Mouse (Mus musculus) hematopoietic stem cell, adult 5-6 weeks (primary cell): Measurements from ENCODE around the gene Mylk. TPM values are rescaled to one million over a fixed set of nuclear protein-coding genes. Genes with fewer than 3 reads are reported as not detected.
A peak's percentile ranks its signal among the peaks of the same experiment; 100 is the strongest.

Source experiments
- ATAC-seq, 2 experiments: fragments of 125-278 bp in 1 of 2; replicated peaks in 1 of 2; 2 replicates each; pipeline ENCODE4 v1.8.0; 2016 to 2017; ENCODE audit warnings: inconsistent platforms in 2 of 2, mild to moderate bottlenecking in 2 of 2, moderate number of reproducible peaks in 2 of 2, low read depth in 1 of 2, moderate TSS enrichment in 1 of 2; ENCODE audit not compliant: low FRiP score in 2 of 2, poor library complexity in 2 of 2, severe bottlenecking in 2 of 2, insufficient read depth in 1 of 2, low TSS enrichment in 1 of 2
- total RNA-seq: library from RNA; stranded (forward); fragments of 172-1452, 232-1000 nt; gene quantifications from 2 replicates; pipeline ENCODE4 v1.2.3, GENCODE M21; 2017

The Mylk gene
- total RNA-seq, 1 experiment from 2014 or later = 22.6 TPM

DNA sequence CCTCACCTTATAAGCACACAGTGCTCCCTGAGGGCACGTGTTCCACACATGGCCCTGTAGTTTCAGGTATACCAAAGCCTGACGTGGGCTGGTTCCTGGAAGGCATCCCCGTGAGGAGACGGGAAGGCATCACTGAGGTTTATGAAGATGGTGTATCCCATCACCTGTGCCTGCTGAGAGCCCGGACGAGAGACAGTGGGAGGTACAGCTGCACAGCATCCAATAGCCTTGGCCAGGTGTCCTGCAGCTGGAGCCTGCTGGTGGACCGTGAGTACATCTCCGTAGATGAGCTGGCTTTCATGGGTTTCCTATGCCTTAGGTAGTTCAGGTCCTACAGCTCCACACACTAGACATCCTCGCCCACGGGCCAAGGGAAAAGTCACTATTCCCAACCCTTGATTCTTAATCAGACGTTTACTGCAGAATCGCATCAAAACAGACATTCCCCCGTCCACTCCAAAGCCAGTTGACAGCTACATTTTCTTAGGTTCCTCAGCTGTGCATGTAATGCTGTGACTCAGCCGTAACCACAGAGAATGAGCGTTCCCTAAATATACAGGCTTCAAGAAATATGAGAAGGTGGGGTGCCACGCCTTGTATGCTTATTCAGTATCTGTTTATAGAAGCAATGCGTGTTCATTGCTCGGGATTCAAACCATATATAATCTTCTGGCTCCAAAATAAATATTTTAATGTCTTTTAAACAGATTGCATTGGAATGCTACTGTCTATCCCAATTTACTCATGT lies 135.2 kb downstream of the Mylk start:
- no peak for ATAC-seq

DNA sequence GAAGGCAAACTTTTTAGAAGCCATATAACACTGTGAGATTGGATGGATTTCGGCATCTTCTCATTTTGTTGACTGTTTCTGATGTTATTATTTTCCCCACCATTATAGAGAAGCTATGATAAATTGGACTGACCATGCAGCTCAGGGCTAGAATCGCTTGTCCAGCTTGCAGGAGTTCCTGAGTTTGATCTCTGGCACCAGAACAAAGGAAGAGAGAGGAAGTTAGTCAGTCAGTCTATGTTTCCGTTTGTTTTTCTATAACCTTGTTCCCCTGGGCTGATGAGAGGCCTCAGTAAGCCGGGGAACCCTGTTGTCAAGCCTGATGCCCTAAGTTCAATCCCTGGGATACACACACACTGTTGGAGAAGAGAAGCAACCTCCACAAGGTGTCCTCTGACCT lies 135.8 kb downstream of the Mylk start:
- no peak for ATAC-seq

DNA sequence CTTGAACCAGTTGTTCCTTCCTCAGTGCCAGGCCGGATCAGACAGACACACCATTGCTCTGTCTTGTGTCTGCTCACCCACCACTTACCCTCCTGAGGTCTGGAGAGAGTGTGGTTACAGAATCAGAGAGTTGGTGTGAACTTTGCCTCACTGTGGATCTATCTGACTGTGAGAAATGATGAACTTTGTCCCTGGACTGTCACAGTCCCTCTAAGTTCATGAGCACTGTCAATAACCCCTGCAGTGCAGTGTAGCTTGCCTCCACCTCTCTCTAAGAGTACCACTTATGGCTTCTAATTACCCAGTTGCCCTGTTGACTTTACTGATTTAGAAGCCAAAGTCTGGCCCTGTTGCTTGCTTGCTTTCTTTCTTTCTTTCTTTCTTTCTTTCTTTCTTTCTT lies 142.0 kb downstream of the Mylk start:
- ATAC-seq = no peak

DNA sequence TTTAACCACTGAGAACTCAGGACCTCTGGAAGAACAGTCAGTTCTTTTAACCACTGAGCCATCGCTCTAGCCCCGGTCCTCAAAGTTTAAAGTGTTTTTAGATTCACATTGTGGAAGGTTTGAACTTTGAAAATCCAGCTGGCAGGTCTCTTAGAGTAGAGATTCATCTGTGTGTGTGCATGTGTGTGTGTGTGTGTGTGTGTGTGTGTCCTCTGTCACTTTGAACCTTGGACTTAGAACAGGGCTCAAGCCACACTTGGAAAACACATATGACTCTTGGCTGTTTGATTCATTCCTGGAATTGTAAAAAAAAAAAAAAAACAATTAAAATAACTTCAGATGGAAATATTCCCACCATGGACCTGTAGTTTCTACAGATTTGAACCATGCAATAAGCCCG lies 149.0 kb downstream of the Mylk start:
- no peak for ATAC-seq

DNA sequence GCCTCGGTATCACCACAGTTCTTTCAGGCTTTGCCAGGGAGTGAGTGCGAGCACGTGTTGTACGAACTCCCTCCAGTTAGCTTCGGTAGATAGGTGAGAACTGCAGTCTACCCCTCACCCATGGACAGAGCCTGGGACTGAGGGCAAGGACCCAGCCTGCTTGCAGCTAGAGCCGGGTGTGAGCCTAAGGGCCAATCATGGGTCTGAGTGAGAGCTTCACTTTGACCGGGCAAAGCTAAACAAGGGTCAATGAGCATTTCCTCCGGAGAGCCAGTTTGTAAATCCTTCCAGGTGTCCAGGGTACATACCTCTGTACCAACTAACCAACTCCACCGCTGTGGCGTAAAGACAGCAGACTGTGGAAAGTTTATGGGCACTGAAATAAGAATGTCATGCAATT lies 150.9 kb downstream of the Mylk start:
- no peak for ATAC-seq

DNA sequence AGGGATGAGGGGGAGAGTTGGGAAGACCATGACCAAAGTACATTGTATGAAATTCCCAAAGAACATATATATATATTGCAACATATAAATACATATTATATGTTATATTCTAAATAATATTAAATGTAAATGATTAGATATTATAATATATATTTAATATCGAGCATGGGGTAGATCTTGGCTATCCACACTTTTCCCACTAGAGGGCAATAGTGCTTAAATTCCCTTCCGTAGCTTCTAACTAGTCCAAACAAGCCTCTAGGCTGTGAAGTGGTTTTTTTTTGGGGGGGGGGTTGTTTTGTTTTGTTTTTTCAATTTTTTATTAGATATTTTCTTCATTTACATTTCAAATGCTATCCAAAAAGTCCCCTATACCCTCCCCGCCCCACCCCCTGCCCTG lies 152.0 kb downstream of the Mylk start:
- ATAC-seq = no peak

DNA sequence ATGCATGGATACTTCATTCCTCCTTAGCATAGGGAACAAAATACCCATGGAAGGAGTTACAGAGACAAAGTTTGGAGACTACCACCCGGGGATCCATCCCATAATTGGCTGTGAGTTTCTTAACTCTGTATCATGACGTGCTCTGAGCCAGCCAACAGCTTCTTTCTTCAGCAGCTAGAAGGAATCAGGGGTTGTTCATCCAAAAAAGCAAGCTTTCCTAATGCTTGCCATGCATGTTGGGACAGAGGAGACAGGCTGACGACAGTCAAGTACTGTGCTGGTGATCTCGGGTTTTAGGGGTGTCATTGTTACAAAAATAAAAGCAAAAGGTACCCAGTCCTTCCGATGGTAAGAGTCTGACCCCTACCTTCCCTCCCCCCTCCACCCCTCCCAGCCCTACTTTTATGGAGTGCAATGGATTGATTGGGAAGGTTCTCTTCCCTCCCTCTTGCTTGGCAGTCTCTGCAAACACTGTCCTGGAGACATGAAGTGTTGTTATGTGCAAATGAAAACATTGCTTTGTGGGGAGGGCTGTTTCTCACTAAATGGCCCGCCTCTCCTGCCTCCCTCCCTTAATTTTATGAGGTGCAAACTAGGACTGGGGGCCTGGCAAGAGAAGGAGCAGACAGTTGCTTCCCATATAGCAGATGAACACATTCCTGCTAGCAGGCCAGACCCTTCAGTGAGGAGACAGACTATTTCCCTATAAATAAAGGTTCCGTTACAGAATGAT lies 153.2 kb downstream of the Mylk start:
- ATAC-seq = no peak

DNA sequence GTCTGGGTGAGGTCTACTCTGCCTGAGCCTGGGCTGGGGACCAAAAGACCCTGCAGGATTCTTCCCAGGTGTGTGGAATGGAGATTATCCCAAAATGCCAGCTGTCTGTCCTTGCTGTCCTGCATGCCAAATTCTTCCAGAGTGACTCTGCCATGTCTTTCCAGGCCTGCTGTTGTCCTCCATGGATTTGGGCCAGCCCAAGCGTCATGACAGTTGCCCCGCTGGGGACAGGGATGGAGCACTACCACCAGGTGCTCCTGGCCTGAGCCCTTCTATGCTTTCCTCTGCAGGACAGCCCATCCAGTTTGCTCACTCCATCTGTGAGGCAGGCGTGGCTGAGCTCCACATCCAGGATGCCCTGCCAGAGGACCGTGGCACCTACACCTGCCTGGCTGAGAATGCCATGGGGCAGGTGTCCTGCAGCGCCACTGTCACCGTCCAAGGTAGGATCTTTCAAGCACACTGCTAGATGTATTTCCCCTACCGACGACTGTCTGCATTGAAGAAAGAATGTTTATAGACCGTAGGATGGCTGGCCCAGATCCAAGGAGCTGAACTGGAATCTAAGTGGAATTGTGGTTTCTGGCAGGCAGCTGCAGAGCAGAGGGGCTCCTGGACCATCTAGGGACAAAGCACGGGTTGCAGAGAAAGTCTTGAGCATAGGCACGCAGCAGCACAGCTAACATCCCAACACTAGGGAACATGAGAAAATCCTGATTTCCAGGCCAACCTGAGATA lies 154.2 kb downstream of the Mylk start:
- no peak for ATAC-seq

DNA sequence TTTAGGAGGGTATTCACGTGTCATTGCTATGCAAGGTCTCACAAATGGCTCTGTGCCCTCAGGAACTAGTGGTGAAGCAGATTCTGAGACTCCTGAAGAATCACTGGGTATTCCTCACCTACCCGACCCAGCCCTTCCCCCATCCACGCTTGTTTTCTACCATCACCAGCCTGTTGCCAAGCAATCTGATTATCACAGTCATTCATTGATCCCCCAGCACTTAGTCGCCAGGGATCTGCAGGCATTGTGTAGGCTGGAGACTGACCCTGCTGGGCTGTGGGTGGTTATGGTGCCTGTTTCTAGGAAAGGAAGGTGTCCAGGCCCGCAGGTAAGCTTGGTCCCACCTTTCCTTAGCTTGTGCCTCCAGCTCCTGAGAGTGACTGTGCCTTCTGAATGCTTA lies 155.0 kb downstream of the Mylk start:
- ATAC-seq = no peak

DNA sequence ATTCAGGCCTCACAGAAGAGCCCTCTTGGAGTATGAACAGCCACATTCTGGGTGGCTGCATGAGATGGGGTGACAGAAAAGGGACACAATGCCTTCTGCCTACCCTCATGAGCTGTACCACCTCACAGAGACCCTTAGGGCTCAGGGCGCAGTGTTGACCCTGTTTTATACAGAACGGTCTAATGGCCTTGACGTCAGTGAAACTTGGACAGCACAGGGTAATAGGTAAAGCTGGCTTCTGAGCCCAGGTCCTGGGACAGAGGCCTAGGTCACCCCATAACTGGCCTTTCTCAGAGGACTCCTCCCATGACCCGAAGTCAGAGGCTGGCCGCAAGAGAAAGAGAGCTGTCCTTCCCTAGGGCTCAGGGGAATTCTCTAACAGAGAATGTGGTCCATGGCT lies 155.5 kb downstream of the Mylk start:
- no peak for ATAC-seq

DNA sequence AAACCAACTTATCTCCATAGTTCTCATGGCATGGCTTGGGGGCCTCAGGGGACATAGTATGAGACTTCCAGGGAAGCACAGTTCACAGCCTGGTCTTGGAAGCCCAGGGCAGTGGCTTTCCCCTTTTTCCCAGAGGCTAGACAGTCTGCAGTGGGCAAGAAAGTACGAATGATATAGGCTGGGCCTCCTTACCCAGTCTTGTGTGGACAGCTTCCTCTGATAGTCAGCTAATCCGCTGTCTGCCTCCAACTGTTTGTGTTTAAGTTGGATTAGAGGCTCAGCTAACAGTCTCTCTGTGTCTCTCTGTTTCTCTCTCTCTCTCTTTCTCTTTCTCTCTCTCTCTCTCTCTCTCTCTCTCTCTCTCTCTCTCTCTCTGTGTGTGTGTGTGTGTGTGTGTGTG lies 156.0 kb downstream of the Mylk start:
- ATAC-seq = no peak

DNA sequence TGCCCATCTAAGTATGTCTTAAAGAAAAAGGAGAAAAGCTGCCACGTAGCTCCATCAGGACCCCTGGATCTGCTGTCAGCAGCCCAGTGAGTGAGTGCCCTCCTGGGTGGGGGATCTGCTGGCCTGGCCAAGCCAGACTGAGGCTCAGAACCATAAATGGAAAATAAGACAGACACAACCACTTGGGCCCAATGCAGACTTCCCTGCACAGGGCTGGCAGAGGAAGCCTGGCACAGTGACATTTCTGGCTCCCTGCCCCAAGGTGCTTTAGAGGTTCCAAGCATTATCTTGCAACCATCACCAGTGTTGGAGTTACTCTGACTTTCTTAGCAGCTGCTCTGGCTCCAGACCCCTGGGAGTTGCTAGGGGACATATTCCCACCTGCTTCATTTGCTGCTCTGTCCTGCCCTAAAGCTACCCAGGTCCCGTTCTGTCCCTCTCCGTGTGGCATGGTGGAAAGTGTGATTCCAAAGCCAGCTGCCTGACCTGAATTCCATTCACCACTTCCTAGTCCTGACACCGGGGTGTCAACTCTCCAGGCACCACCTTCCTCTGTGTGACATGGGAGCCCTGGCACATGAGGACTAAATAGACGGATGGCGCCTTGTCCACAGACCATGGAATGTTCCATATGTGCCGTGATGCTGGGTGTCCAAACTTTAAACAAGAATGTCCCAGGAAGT lies 156.7 kb downstream of the Mylk start:
- no peak for ATAC-seq

DNA sequence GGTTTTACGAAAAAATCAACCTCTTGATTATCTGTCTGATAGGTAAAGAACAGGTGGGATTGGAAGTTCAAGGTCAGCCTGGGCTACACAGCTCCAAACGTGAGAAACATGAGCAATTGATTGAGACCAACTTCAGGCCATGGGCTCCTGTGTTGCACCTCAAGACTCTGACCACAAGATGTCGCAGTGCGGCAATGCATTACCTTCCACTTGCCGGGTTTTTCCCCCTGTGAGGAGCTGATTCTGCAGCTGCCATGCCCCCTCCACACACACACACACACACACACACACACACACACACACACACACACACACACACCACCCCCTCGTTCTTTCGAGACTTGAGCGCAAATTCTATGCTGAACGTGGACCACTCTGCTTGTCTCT lies 157.3 kb downstream of the Mylk start:
- ATAC-seq = peak in 1 of 2 experiments; percentile 71; a peak in 3 of 4 replicates

DNA sequence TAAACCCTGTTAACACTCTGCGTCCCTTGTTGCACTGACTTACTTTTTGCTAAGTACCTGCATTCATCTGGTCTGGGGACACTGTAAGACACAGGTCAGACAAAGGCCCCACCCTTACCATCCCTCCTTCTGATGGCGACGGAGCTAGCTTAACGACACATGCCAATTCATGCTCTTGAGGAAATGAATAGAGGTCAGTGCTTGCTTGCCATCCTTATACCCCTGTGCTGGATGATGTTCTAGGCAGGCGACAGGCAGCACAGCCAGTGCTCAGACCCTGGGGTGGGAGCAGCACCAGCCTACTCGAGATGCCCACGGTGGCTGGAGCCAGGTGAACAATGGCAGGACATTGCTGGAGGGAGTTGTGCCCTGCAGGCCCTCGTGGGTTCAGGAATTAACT lies 157.8 kb downstream of the Mylk start:
- no peak for ATAC-seq

DNA sequence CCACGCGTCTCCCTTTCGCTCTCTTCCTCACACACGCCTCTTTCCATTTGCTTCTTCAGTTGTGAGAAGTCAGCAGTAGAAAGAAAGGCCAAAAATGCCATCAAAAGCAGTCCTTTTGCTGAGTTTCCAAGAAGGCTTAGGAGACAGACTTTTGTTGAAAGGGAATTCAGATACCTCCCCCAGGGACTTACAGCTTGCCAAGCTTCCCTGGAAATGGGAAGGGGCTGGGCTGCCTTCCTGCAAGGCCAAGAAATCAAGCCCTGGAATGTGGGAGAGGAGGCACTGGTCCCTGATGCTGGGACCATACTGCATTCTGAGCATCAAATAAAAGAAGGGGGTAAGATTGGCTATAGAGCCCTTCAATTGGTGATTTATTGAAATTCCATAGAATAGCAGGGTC lies 159.9 kb downstream of the Mylk start:
- no peak for ATAC-seq

DNA sequence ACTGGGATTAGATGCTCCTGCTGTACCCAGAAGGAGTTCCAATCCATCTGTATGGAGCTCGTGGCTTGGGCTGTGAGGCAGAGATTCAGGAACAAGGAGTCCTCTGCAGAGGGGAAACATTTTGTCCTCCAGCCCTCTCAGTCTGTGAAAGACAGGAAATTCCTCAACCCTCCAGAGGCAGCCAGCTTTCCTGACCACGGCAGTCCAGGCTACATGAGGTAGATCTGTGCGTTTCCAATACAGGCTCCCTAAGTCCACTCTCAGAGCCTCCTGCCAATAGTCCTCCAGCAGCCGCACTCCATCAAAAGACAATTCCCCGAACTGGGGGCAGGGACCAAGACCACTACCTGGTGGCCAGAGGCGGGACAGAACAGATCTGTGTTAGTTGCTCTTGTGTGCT lies 164.4 kb downstream of the Mylk start:
- ATAC-seq = no peak

DNA sequence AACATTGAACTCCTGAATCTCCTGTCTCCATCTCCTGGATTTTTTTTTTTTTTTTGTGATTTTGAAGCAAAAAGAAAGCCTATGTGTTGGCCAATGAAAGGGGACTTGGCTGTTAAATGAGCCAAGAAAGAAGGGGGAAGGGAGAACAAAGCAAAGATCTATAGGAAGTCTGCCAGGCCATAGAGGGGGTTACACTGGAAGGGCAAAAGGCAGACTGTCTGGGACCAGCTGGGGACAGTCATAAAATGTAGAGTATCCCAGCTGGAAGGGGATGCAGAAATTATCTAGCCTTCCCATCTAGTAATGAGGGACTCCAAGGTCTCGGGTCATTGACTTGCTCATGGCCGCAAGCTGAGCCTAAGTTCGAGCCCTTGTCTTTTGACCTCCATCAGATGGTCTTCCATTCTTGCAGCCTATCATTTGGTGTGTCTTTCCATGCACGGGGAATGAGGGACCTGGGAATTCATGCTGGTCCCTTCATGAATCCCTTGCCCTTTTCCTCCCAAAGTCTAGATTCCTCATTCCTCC lies 172.4 kb downstream of the Mylk start:
- ATAC-seq = no peak

DNA sequence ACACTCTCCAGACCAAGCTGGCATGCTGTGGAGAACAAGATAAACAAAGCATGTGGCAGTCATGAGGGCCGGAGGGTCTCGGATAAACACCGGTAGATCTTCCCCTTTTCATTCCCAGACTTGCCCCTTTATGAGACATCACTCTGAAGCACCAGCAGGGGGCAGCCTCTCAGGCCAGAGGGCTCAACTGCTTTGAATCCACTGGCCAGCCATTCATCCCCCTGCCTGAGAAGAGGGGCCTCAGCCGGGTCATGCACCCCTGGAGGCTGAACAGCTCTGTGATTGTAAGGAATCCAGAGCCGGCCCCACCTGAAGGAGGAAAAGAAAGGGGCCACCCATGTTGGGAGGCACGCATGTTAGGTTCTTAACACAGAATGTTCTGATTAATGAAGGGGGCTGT lies 175.2 kb downstream of the Mylk start:
- ATAC-seq = peak; percentile 61 to 69; a peak in 3 of 4 replicates
